Mouse (Mus musculus): Measurements from ENCODE around the gene Gm13057. TPM values are rescaled to one million over a fixed set of nuclear protein-coding genes. Genes with fewer than 3 reads are reported as not detected.

Gene Gm13057
- under 1 TPM; 0.11 to 0.22 TPM for polyA plus RNA-seq (2017; shearing (Covaris generic))

GRCm38 (mm10) chr4:143551400-143551799 is at the start of gene Gm13057, which contains the start of gene BC080695:
Gene Gm13057, plus strand, starts transcription at chr4:143551709.
Gene BC080695, plus strand, starts transcription at chr4:143551700.

DNA sequence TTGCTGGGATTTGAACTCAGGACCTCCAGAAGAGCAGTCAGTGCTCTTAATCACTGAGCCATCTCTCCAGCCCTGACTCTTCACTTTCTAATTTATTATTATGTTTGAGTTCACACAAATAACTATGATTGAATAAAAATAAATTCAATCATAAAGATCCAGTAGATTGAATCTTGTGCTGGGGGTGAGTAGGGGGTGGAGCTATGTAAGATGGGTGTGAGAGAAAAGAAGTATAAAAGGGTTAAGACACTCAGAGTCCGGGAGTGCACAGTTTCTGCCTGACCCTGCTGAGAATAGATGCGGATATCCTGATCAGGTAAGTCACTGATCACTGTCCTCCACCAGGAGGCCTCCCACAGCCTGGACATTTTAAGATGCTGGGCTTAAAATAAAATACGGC is 40.5 kb upstream of the Gm13057 start, which contains the start of gene Gm13043:
Gene Gm13043, plus strand, starts transcription at position 301 of the 400 bp plus-strand sequence.

DNA sequence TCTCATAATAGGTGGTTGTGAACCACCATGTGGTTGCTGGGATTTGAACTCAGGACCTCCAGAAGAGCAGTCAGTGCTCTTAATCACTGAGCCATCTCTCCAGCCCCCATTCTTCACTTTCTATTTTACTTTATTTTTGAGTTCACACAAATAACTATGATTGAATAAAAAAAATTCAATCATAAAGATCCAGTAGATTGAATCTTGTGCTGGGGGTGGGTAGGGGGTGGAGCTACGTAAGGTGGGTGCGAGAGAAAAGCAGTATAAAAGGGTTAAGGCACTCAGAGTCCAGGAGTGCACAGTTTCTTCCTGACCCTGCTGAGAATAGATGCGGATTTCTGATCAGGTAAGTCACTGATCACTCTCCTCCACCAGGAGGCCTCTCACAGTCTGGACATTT is 15.9 kb upstream of the Gm13057 start, which contains the start of gene Gm13040:
Gene Gm13040, plus strand, starts transcription at position 301 of the 400 bp plus-strand sequence.

Other genes with a start within 250 kb of the Gm13057 start
- gene Lrrc38, start 202.0 kb upstream of the Gm13057 start, polyA plus RNA-seq (2017; shearing (Covaris generic)) = under 1 TPM in 1 of 2 experiments, not detected in 1; 0.12 TPM
- not detected for gene Pramel1, start 157.3 kb upstream of the Gm13057 start, polyA plus RNA-seq (2017; shearing (Covaris generic))
- 10 to 100 TPM; 36.3 to 42.8 TPM for gene Pramef8, start 139.3 kb upstream of the Gm13057 start, polyA plus RNA-seq (2017; shearing (Covaris generic))
- gene Oog4, start 101.4 kb upstream of the Gm13057 start, polyA plus RNA-seq (2017; shearing (Covaris generic)) = under 1 TPM in 1 of 2 experiments, not detected in 1; 0.40 TPM
- gene Gm13043, start 40.4 kb upstream of the Gm13057 start, polyA plus RNA-seq (2017; shearing (Covaris generic)) = not detected
- gene Gm13040, start 15.8 kb upstream of the Gm13057 start, polyA plus RNA-seq (2017; shearing (Covaris generic)) = not detected
- gene BC080695, start within 50 bp of the Gm13057 start, polyA plus RNA-seq (2017; shearing (Covaris generic)) = 1 to 10 TPM in 1 of 2 experiments, under 1 TPM in 1; 0.19 to 1.3 TPM
- gene Gm13083, start 63.3 kb downstream of the Gm13057 start, polyA plus RNA-seq (2017; shearing (Covaris generic)) = under 1 TPM in 1 of 2 experiments, not detected in 1; 0.39 TPM
- gene Gm13088, start 105.5 kb downstream of the Gm13057 start, polyA plus RNA-seq (2017; shearing (Covaris generic)) = under 1 TPM; 0.25 to 0.34 TPM
- gene Gm13089, start 151.0 kb downstream of the Gm13057 start, polyA plus RNA-seq (2017; shearing (Covaris generic)) = under 1 TPM; 0.23 to 0.31 TPM
- gene Gm13078, start 167.7 kb downstream of the Gm13057 start, polyA plus RNA-seq (2017; shearing (Covaris generic)) = under 1 TPM in 1 of 2 experiments, not detected in 1; 0.26 TPM
- gene Gm13023, start 237.6 kb downstream of the Gm13057 start, polyA plus RNA-seq (2017; shearing (Covaris generic)) = not detected